Mouse (Mus musculus): Measurements from ENCODE around the gene Rbm11. TPM values are rescaled to one million over a fixed set of nuclear protein-coding genes. Genes with fewer than 3 reads are reported as not detected.

Rbm11 gene
- polyA plus RNA-seq, 1 experiment from 2014 or later, result 0.29 TPM

Other genes starting within 250 kb of the Rbm11 start
- gene Lipi, start 6.8 kb upstream of the Rbm11 start, polyA plus RNA-seq (2015; fragmentation: Nextera tagmentation; extraction: Ambion mirVana), result not detected in 2 replicates
- gene Hspa13, start 174.3 kb downstream of the Rbm11 start, polyA plus RNA-seq (2015; fragmentation: Nextera tagmentation; extraction: Ambion mirVana), result 18.0 and 18.8 TPM in 2 replicates

Data from heart, embryonic 15.5 days (tissue).